Mouse (Mus musculus) thymus, adult 2 months (tissue): ENCODE data around the gene Pax5. TPM values are rescaled to one million over a fixed set of nuclear protein-coding genes. Genes with fewer than 3 reads are reported as not detected.

Source experiments
- DNase-seq: peaks from one replicate; pipeline ENCODE4 v3.0.0; 2021
- H3K27ac ChIP-seq: fragments of 200-500 bp; 2 replicates; pipeline ENCODE4 v1.5.1; 2012; ENCODE audit warnings: low read length, control low read depth; ENCODE audit not compliant: control insufficient read depth, insufficient read depth
- H3K27me3 ChIP-seq: fragments of 200-500 bp; 2 replicates; pipeline ENCODE4 v1.6.1; 2012; ENCODE audit warnings: mild to moderate bottlenecking, low read length, moderate library complexity, mixed read lengths; ENCODE audit not compliant: control insufficient read depth, insufficient read depth
- H3K36me3 ChIP-seq: fragments of 200-500 bp; 2 replicates; pipeline ENCODE4 v1.6.1; 2012; ENCODE audit warnings: mild to moderate bottlenecking, low read length, moderate library complexity; ENCODE audit not compliant: control insufficient read depth, insufficient read depth
- H3K4me1 ChIP-seq: fragments of 200-500 bp; replicated peaks from 2 replicates; pipeline ENCODE4 v1.6.1; 2012; ENCODE audit warnings: low read length; ENCODE audit not compliant: control insufficient read depth, insufficient read depth
- H3K4me3 ChIP-seq: fragments of 200-500 bp; 2 replicates; pipeline ENCODE4 v1.5.1; 2012; ENCODE audit warnings: mild to moderate bottlenecking, low read length, control low read depth, moderate library complexity; ENCODE audit not compliant: control insufficient read depth, insufficient read depth
- CTCF ChIP-seq: fragments of 200-500 bp; IDR thresholded peaks from 2 replicates; pipeline ENCODE4 v1.5.1; 2012; ENCODE audit warnings: mild to moderate bottlenecking, control low read depth, low read length, moderate library complexity, borderline replicate concordance; ENCODE audit not compliant: control insufficient read depth, poor library complexity, insufficient read depth; ENCODE audit errors: extremely low read depth
- POLR2A ChIP-seq: fragments of 200-500 bp; IDR thresholded peaks from 2 replicates; pipeline ENCODE4 v1.6.1; 2012; ENCODE audit warnings: mild to moderate bottlenecking, low read length, control low read depth, moderate library complexity; ENCODE audit not compliant: control insufficient read depth, poor library complexity, insufficient read depth; ENCODE audit errors: extremely low read depth
- WGBS: fragments of 180-500 bp; shearing (Covaris S2); methylation state at CpG from one replicate; pipeline ENCODE4 v1.1.7; 2018; 5-methylcytosine and 5-hydroxymethylcytosine counted together
- polyA plus RNA-seq: library from polyadenylated mRNA; depleted of rRNA; stranded (reverse); fragments of >200 nt; gene quantifications from 2 replicates; pipeline ENCODE4 v1.2.3, GENCODE M21; 2012

Pax5 gene
- polyA plus RNA-seq, 1 experiment, result 2.7 TPM

GRCm38 (mm10) chr4:44720046-44720445 is 9.8 kb upstream of the Pax5 start:
- Histone ChIP-seq H3K27ac (no peak overlapping the region), H3K4me3 (no peak overlapping the region), H3K4me1 (no peaks in the 10 kb centered on the region), H3K36me3 (no peaks in the 10 kb centered on the region), H3K27me3 (peaks cover 6% of the 10 kb centered on the region; the same call in 1 of the 2 replicates)
- no peak for DNase-seq
- WGBS, result 93% methylated on average over 8 of the region's 8 CpGs
- TF ChIP-seq POLR2A (no peak), CTCF (no peak)

GRCm38 (mm10) chr4:44717676-44718075 is 7.4 kb upstream of the Pax5 start:
- Histone ChIP-seq H3K27me3 (peaks cover 15% of the 10 kb centered on the region; the same call in 1 of the 2 replicates), H3K27ac (no peak overlapping the region), H3K4me1 (no peaks in the 10 kb centered on the region), H3K36me3 (no peaks in the 10 kb centered on the region), H3K4me3 (no peak overlapping the region)
- TF ChIP-seq POLR2A (no peak), CTCF (no peak)
- WGBS, result 84% methylated on average over 3 of the region's 3 CpGs
- DNase-seq, result no peak

GRCm38 (mm10) chr4:44716391-44716790 is 6.1 kb upstream of the Pax5 start:
- TF ChIP-seq POLR2A, result no peak
- TF ChIP-seq CTCF, result no peak
- 7% methylated on average over 10 of the region's 10 CpGs for WGBS

GRCm38 (mm10) chr4:44715621-44716160 is 5.4 kb upstream of the Pax5 start:
- DNase-seq, result no peak
- no peak overlapping the region for H3K27ac ChIP-seq
- H3K36me3 ChIP-seq, result no peaks in the 10 kb centered on the region
- WGBS, result 26% methylated on average over 3 of the region's 3 CpGs
- no peak overlapping the region for H3K4me3 ChIP-seq
- peaks cover 27% of the 10 kb centered on the region for H3K27me3 ChIP-seq
- no peak for TF ChIP-seq CTCF
- TF ChIP-seq POLR2A, result no peak
- no peaks in the 10 kb centered on the region for H3K4me1 ChIP-seq

More at GRCm38 (mm10) chr4:44716391-44716790, 6.1 kb upstream of the Pax5 start:
- H3K36me3 ChIP-seq, result no peaks in the 10 kb centered on the region
- no peak overlapping the region for H3K27ac ChIP-seq
- H3K4me3 ChIP-seq, result no peak overlapping the region
- H3K4me1 ChIP-seq, result no peaks in the 10 kb centered on the region
- H3K27me3 ChIP-seq, result peaks cover 21% of the 10 kb centered on the region
- DNase-seq, result no peak

GRCm38 (mm10) chr4:44714111-44714621 is 3.9 kb upstream of the Pax5 start:
- Histone ChIP-seq H3K27me3 (peaks cover 28% of the 10 kb centered on the region), H3K36me3 (no peaks in the 10 kb centered on the region), H3K4me3 (no peak overlapping the region), H3K27ac (no peak overlapping the region), H3K4me1 (no peaks in the 10 kb centered on the region)
- 11% methylated on average over 27 of the region's 27 CpGs for WGBS
- no peak for DNase-seq
- TF ChIP-seq POLR2A, result no peak
- TF ChIP-seq CTCF, result no peak

DNA sequence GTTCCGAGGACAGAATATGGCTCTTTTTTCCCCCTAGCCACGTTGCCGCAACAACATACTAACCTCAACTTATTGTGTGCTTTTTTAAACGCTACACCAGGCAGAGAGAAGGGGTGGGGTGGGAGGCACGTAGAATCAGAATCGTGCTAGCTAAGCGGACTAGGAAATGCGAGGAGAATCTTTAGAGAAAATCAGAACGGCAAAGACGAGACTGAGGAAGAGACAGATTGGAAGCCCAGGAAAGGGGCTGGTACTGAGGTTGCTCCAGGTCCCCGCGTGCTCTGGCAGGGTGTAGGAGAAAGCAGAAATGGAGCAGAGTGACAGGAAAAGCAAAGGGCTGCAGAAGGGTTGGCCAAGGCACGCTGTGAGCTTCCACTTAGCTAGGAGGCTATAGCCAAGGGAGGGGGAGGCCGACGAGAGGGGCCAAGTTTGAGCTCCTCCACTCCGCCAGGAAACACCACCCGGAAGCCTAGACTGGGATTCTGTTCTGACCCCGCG is 3.3 kb upstream of the Pax5 start:
- no peak for DNase-seq
- no peak overlapping the region for H3K4me3 ChIP-seq

More for the DNA sequence above, 3.3 kb upstream of the Pax5 start:
- 6% methylated on average over 19 of the region's 19 CpGs for WGBS
- Histone ChIP-seq H3K27ac (no peak overlapping the region), H3K36me3 (no peaks in the 10 kb centered on the region), H3K4me1 (no peaks in the 10 kb centered on the region), H3K27me3 (peaks cover 28% of the 10 kb centered on the region)
- no peak for TF ChIP-seq CTCF
- TF ChIP-seq POLR2A, result no peak
